Mouse (Mus musculus): ENCODE data around the gene Gm45785.
"Not testable (repeated sequence)": the region's sequence is repeated elsewhere in the genome, so short reads cannot be mapped to it uniquely, and the experiment has no call there.

Gene Gm45785

GRCm38 (mm10) chr7:140855860-140856784 is at the start of gene Gm45785:
Gm45785 (minus strand) TSS chr7:140856331.
- DNase-seq (ENCODE audit: extremely low read depth, low read depth): peak; percentile 93

- no peak for DNase-seq (ENCODE audit: extremely low read depth, low read depth)
These were observed 49.5 kb upstream of the Gm45785 start for GRCm38 (mm10) chr7:140905642-140906081.

- no peak for DNase-seq (ENCODE audit: extremely low read depth, low read depth)
These were observed 47.1 kb upstream of the Gm45785 start for GRCm38 (mm10) chr7:140903212-140903611.

- no peak for DNase-seq (ENCODE audit: extremely low read depth, low read depth)
These were observed 46.1 kb upstream of the Gm45785 start for GRCm38 (mm10) chr7:140902036-140902875.

GRCm38 (mm10) chr7:140900220-140900619 is 44.1 kb upstream of the Gm45785 start, which contains the start of gene Cox8b:
Cox8b (minus strand) TSS chr7:140900446.
- DNase-seq (ENCODE audit: extremely low read depth, low read depth): no peak

- no peak for DNase-seq (ENCODE audit: extremely low read depth, low read depth)
These were observed 43.0 kb upstream of the Gm45785 start for GRCm38 (mm10) chr7:140899121-140899520.

- DNase-seq (ENCODE audit: extremely low read depth, low read depth): no peak
These were observed 41.7 kb upstream of the Gm45785 start for GRCm38 (mm10) chr7:140897863-140898262.

- DNase-seq (ENCODE audit: extremely low read depth, low read depth): no peak
These were observed 38.5 kb upstream of the Gm45785 start for GRCm38 (mm10) chr7:140894611-140895010.

- DNase-seq (ENCODE audit: extremely low read depth, low read depth): no peak
These were observed 37.9 kb upstream of the Gm45785 start for GRCm38 (mm10) chr7:140894031-140894430.

GRCm38 (mm10) chr7:140890636-140891035 is 34.5 kb upstream of the Gm45785 start:
- not testable (repeated sequence) for DNase-seq (ENCODE audit: extremely low read depth, low read depth)

- DNase-seq (ENCODE audit: extremely low read depth, low read depth): no peak
These were observed 26.3 kb upstream of the Gm45785 start for GRCm38 (mm10) chr7:140882469-140882803.

- peak; percentile 89 for DNase-seq (ENCODE audit: extremely low read depth, low read depth)
These were observed 25.8 kb upstream of the Gm45785 start, which contains the start of the genes Psmd13 and Sirt3 for GRCm38 (mm10) chr7:140881696-140882468. Psmd13 (plus strand) TSS chr7:140881968. Sirt3 (minus strand) TSS chr7:140882309.

- no peak for DNase-seq (ENCODE audit: extremely low read depth, low read depth)
These were observed 24.9 kb upstream of the Gm45785 start for GRCm38 (mm10) chr7:140880865-140881515.

GRCm38 (mm10) chr7:140880419-140880818 is 24.3 kb upstream of the Gm45785 start:
- DNase-seq (ENCODE audit: extremely low read depth, low read depth): no peak

GRCm38 (mm10) chr7:140879355-140879754 is 23.2 kb upstream of the Gm45785 start:
- no peak for DNase-seq (ENCODE audit: extremely low read depth, low read depth)

- DNase-seq (ENCODE audit: extremely low read depth, low read depth): no peak
These were observed 21.2 kb upstream of the Gm45785 start for GRCm38 (mm10) chr7:140877364-140877763.

- DNase-seq (ENCODE audit: extremely low read depth, low read depth): no peak
These were observed 18.1 kb upstream of the Gm45785 start for GRCm38 (mm10) chr7:140874224-140874623.

GRCm38 (mm10) chr7:140864761-140865160 is 8.6 kb upstream of the Gm45785 start:
- no peak for DNase-seq (ENCODE audit: extremely low read depth, low read depth)

- DNase-seq (ENCODE audit: extremely low read depth, low read depth): no peak
These were observed 4.6 kb upstream of the Gm45785 start for GRCm38 (mm10) chr7:140860728-140861127.

- DNase-seq (ENCODE audit: extremely low read depth, low read depth): no peak
These were observed 3.9 kb upstream of the Gm45785 start for GRCm38 (mm10) chr7:140859997-140860396.

GRCm38 (mm10) chr7:140858746-140859145 is 2.6 kb upstream of the Gm45785 start:
- no peak for DNase-seq (ENCODE audit: extremely low read depth, low read depth)
